Comparison of ENCODE assay signal across 25 mouse cellular contexts in the genomic region with DNA sequence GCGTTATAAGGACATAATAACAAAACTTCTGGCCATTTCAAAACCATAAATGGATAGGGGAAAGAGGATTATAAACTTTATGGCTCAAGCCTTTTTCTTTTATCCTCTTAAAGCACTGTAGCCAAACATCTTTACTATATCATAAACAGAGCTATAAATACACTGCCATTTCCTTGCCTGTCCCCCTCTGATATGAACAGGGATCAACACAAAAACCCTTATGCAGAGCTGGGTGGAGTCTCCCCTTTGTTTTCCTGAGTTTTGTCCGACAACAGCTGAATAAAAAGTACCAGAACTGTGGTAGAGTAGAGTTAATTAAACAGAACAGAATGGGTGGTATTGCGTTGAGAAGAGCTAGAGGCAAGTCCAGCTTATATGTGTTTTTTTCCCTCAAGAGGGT.
DNase-seq lines count a peak whose midpoint lies in the region; ATAC-seq and TF ChIP-seq lines count a peak whose summit lies in the region.
"Had no signal": no experiment of that assay in that cellular context is flagged by ENCODE, and none has a peak within 500 bp of the region (broad histone marks: within the 10 kb centered on the region; RNA-seq: fewer than 3 reads in every experiment).

No protein-coding gene starts in this region.

- peak; percentile 42; the same call in 1 of the 2 replicates for ATAC-seq in lung, embryonic 15.5 days (ENCODE audit: borderline replicate concordance, extremely low read depth, low FRiP score, low TSS enrichment)
- peak; percentile 70 for ATAC-seq in lung, postnatal 0 days
- 0 out of 2 replicates have a peak, but pooled peaks have one; percentile 37 for ATAC-seq in stomach, embryonic 16.5 days (ENCODE audit: insufficient read depth, low FRiP score)
- no peak for ATAC-seq in stomach, postnatal 0 days (ENCODE audit: low FRiP score, low TSS enrichment)
- ATAC-seq: activated CD4-positive, CD25-positive, alpha-beta regulatory T cell, adult 4 months; CD4-positive, CD25-positive, alpha-beta regulatory T cell, adult 4 months; forebrain, embryonic 13.5 days; Patski had no signal

- peak; percentile 96 for TF ChIP-seq EP300 in lung, postnatal 0 days (IDR thresholded peaks at IDR 0.05)
- TF ChIP-seq EP300 in stomach, postnatal 0 days (optimal IDR thresholded peaks at IDR 0.05) = no peak

- no peak overlapping the region for H3K4me3 ChIP-seq in lung, embryonic 15.5 days
- no peak overlapping the region for H3K4me3 ChIP-seq in lung, postnatal 0 days (ENCODE audit: low read depth, low read length)
- H3K4me3 ChIP-seq in lung, adult 2 months (replicated peaks; ENCODE audit: extremely low read depth, low read depth, low read length) = no peak overlapping the region
- H3K4me3 ChIP-seq in stomach, embryonic 16.5 days (replicated peaks; ENCODE audit: low read length) = no peak overlapping the region
- H3K4me3 ChIP-seq in stomach, postnatal 0 days (ENCODE audit: low read depth, low read length) = no peak overlapping the region
- H3K4me3 ChIP-seq: embryonic facial prominence, embryonic 10.5 days; embryonic facial prominence, embryonic 12.5 days; forebrain, embryonic 13.5 days had no signal

- TF ChIP-seq CTCF in lung, postnatal 0 days (IDR thresholded peaks at IDR 0.05) = no peak
- TF ChIP-seq CTCF in lung, adult 2 months (IDR thresholded peaks at IDR 0.05; ENCODE audit: insufficient read depth, low read length) = no peak
- no peak for TF ChIP-seq CTCF in stomach, postnatal 0 days (IDR thresholded peaks at IDR 0.05; ENCODE audit: low read depth)

- peaks cover 10% of the 10 kb centered on the region; the same call in 1 of the 2 replicates for H3K4me1 ChIP-seq in lung, embryonic 15.5 days
- H3K4me1 ChIP-seq in lung, postnatal 0 days (ENCODE audit: insufficient read depth, low read depth, low read length) = no peaks in the 10 kb centered on the region
- peaks cover 9% of the 10 kb centered on the region for H3K4me1 ChIP-seq in lung, adult 2 months (ENCODE audit: control insufficient read depth, insufficient read depth, low read length)
- H3K4me1 ChIP-seq in stomach, embryonic 16.5 days (ENCODE audit: control insufficient read depth, insufficient read depth, low read length) = peaks cover 3% of the 10 kb centered on the region; the same call in 1 of the 2 replicates
- H3K4me1 ChIP-seq in stomach, postnatal 0 days (replicated peaks; ENCODE audit: control insufficient read depth, insufficient read depth) = no peaks in the 10 kb centered on the region
- H3K4me1 ChIP-seq: embryonic facial prominence, embryonic 10.5 days; embryonic facial prominence, embryonic 12.5 days; forebrain, embryonic 13.5 days had no signal

- no peaks in the 10 kb centered on the region for H3K27me3 ChIP-seq in lung, embryonic 15.5 days
- no peaks in the 10 kb centered on the region for H3K27me3 ChIP-seq in lung, postnatal 0 days (replicated peaks; ENCODE audit: insufficient read depth, low read length)
- H3K27me3 ChIP-seq in stomach, embryonic 16.5 days (ENCODE audit: control insufficient read depth, insufficient read depth, low read length) = no peaks in the 10 kb centered on the region
- H3K27me3 ChIP-seq in stomach, postnatal 0 days (ENCODE audit: control insufficient read depth, insufficient read depth, low read length) = no peaks in the 10 kb centered on the region
- H3K27me3 ChIP-seq: CH12.LX; embryonic facial prominence, embryonic 12.5 days; forebrain, embryonic 13.5 days; Patski had no signal

- 0 out of 2 replicates have a peak overlapping the region, but pooled peaks have one; percentile 50 for H3K27ac ChIP-seq in lung, embryonic 15.5 days
- H3K27ac ChIP-seq in lung, postnatal 0 days (ENCODE audit: low read length) = peak overlapping the region; percentile 48
- H3K27ac ChIP-seq in stomach, embryonic 16.5 days (ENCODE audit: low read length) = no peak overlapping the region; the same call in 1 of the 2 replicates
- no peak overlapping the region for H3K27ac ChIP-seq in stomach, postnatal 0 days (replicated peaks)
- H3K27ac ChIP-seq: embryonic facial prominence, embryonic 10.5 days; embryonic facial prominence, embryonic 12.5 days; forebrain, embryonic 13.5 days had no signal

- no peaks in the 10 kb centered on the region for H3K9me3 ChIP-seq in lung, embryonic 15.5 days
- no peaks in the 10 kb centered on the region for H3K9me3 ChIP-seq in lung, postnatal 0 days (ENCODE audit: low read length)
- H3K9me3 ChIP-seq in stomach, embryonic 16.5 days (replicated peaks; ENCODE audit: control insufficient read depth, low read length) = no peaks in the 10 kb centered on the region
- H3K9me3 ChIP-seq in stomach, postnatal 0 days (ENCODE audit: control insufficient read depth, low read length) = no peaks in the 10 kb centered on the region
- H3K9me3 ChIP-seq: embryonic facial prominence, embryonic 10.5 days; embryonic facial prominence, embryonic 12.5 days; forebrain, embryonic 13.5 days; G1E had no signal

- DNase-seq in heart, adult 11 months = peak; percentile 1
- no peak for DNase-seq in heart, postnatal 14 days
- DNase-seq in lung, adult 18-20 months = no peak
- DNase-seq in lung, postnatal 0 days (ENCODE audit: low spot score) = peak; percentile 56
- DNase-seq in lung, adult 2 months = no peak
- no peak for DNase-seq in stomach, postnatal 0 days (ENCODE audit: low spot score)
- DNase-seq: adrenal gland, adult 8-10 months; adrenal gland, postnatal 14 days; adrenal gland, postnatal 36 days; B cell, adult 2 months; cerebellum, adult 11-12 months; cerebellum, adult 2 months; cerebellum, adult 9-10 months; cerebellum, postnatal 10 days; cerebellum, postnatal 25 days had no signal

- intact Hi-C loops in heart, postnatal 14 days (cut with DNase I) = no loop called here

- H3K9ac ChIP-seq in lung, embryonic 15.5 days = no peak overlapping the region
- H3K9ac ChIP-seq in lung, postnatal 0 days (replicated peaks; ENCODE audit: low read depth) = no peak overlapping the region
- no peak overlapping the region for H3K9ac ChIP-seq in stomach, embryonic 16.5 days (ENCODE audit: low read length)
- no peak overlapping the region for H3K9ac ChIP-seq in stomach, postnatal 0 days (ENCODE audit: low read length)
- H3K9ac ChIP-seq: embryonic facial prominence, embryonic 12.5 days; forebrain, embryonic 13.5 days had no signal

- TF ChIP-seq POLR2A in lung, adult 2 months (IDR thresholded peaks at IDR 0.05; ENCODE audit: borderline replicate concordance, extremely low read depth, low read depth, low read length) = no peak

- 49% methylated on average over 3 of the region's 3 CpGs for WGBS in lung, embryonic 15.5 days
- 42% methylated on average over 3 of the region's 3 CpGs for WGBS in lung, postnatal 0 days
- WGBS in lung, adult 2 months = 49% methylated on average over 3 of the region's 3 CpGs
- WGBS in stomach, embryonic 16.5 days = 62% methylated on average over 3 of the region's 3 CpGs
- 40% methylated on average over 3 of the region's 3 CpGs for WGBS in stomach, postnatal 0 days

- H3K36me3 ChIP-seq in lung, embryonic 15.5 days = no peaks in the 10 kb centered on the region
- no peaks in the 10 kb centered on the region for H3K36me3 ChIP-seq in lung, postnatal 0 days (ENCODE audit: insufficient read depth, low read length)
- H3K36me3 ChIP-seq in stomach, embryonic 16.5 days (ENCODE audit: control insufficient read depth, insufficient read depth, low read length) = no peaks in the 10 kb centered on the region
- no peaks in the 10 kb centered on the region for H3K36me3 ChIP-seq in stomach, postnatal 0 days (ENCODE audit: control insufficient read depth, insufficient read depth, low read length)
- H3K36me3 ChIP-seq: embryonic facial prominence, embryonic 10.5 days; embryonic facial prominence, embryonic 12.5 days; G1E had no signal

- H3K4me2 ChIP-seq in lung, embryonic 15.5 days = no peak overlapping the region
- no peak overlapping the region for H3K4me2 ChIP-seq in lung, postnatal 0 days (replicated peaks; ENCODE audit: low read depth, low read length)
- no peak overlapping the region for H3K4me2 ChIP-seq in stomach, embryonic 16.5 days (ENCODE audit: low read depth, low read length)
- no peak overlapping the region for H3K4me2 ChIP-seq in stomach, postnatal 0 days (replicated peaks; ENCODE audit: low read depth)
- H3K4me2 ChIP-seq: embryonic facial prominence, embryonic 12.5 days; forebrain, embryonic 13.5 days had no signal

Comparison
In these comparisons a context has a peak if more than half of its experiments do, and no peak if none do; other contexts are left out.
1. DNase-seq: peak in heart, adult 11 months (single experiment) and lung, postnatal 0 days (single experiment); none in heart, postnatal 14 days (0 of 2), lung, adult 18-20 months (0 of 2), lung, adult 2 months (single experiment) and stomach, postnatal 0 days (single experiment).
2. H3K27ac ChIP-seq: peak in lung, embryonic 15.5 days (single experiment) and lung, postnatal 0 days (single experiment); none in stomach, embryonic 16.5 days (single experiment) and stomach, postnatal 0 days (single experiment).